Mouse (Mus musculus): Measurements from ENCODE around the gene Slco3a1.

- no peak for TF ChIP-seq CTCF (IDR thresholded peaks at IDR 0.05; ENCODE audit: low read depth, low read length)
- no peak for TF ChIP-seq POLR2A (IDR thresholded peaks at IDR 0.05; ENCODE audit: insufficient read depth, low read length)
- no peak for TF ChIP-seq EP300 (IDR thresholded peaks at IDR 0.05; ENCODE audit: insufficient read depth, low read depth, low read length)
These were observed 18.4 kb downstream of the Slco3a1 start for GRCm38 (mm10) chr7:74536186-74536585.

Data from ES-Bruce4 (cell line).